Mouse (Mus musculus) frontal cortex, adult 2 months (tissue): ENCODE data around the gene Cnot6l. TPM values are rescaled to one million over a fixed set of nuclear protein-coding genes. Genes with fewer than 3 reads are reported as not detected.
A peak's percentile ranks its signal among the peaks of the same experiment; 100 is the strongest.

ENCODE experiments used
- DNase-seq, 2 experiments: peaks; one replicate each; pipeline ENCODE4 v3.0.0; 2022; ENCODE audit warnings: low spot score in 1 of 2; ENCODE audit errors: extremely low spot score in 1 of 2
- polyA plus RNA-seq: library from polyadenylated mRNA; depleted of rRNA; stranded (reverse); fragments of >200 nt; gene quantifications from 2 replicates; pipeline ENCODE4 v1.2.3, GENCODE M21; 2012

Cnot6l gene
- polyA plus RNA-seq, 1 experiment = 18.0 TPM

GRCm38 (mm10) chr5:96162399-96163331 lies 1.3 kb downstream of the Cnot6l start:
- peak; percentile 34 to 73 for DNase-seq

GRCm38 (mm10) chr5:96161578-96162398 lies 2.2 kb downstream of the Cnot6l start:
- peak in 1 of 2 experiments; percentile 66 for DNase-seq

- DNase-seq = no peak
These were observed 2.8 kb downstream of the Cnot6l start for GRCm38 (mm10) chr5:96161263-96161577.

- peak in 1 of 2 experiments; percentile 21 for DNase-seq
These were observed 3.3 kb downstream of the Cnot6l start for GRCm38 (mm10) chr5:96160467-96161262.

- DNase-seq = no peak
These were observed 21.6 kb downstream of the Cnot6l start for GRCm38 (mm10) chr5:96142351-96142750.

- DNase-seq = no peak
These were observed 33.3 kb downstream of the Cnot6l start for GRCm38 (mm10) chr5:96130683-96131082.

GRCm38 (mm10) chr5:96126856-96127255 lies 37.1 kb downstream of the Cnot6l start:
- no peak for DNase-seq

GRCm38 (mm10) chr5:96114943-96115342 lies 49.0 kb downstream of the Cnot6l start:
- DNase-seq = no peak

- no peak for DNase-seq
These were observed 59.3 kb downstream of the Cnot6l start for GRCm38 (mm10) chr5:96104644-96105043.

GRCm38 (mm10) chr5:96091468-96091867 lies 72.5 kb downstream of the Cnot6l start:
- DNase-seq = no peak

GRCm38 (mm10) chr5:96085324-96085723 lies 78.6 kb downstream of the Cnot6l start:
- DNase-seq = no peak

GRCm38 (mm10) chr5:96079026-96079425 lies 84.9 kb downstream of the Cnot6l start:
- DNase-seq = no peak

GRCm38 (mm10) chr5:96065591-96065990 lies 98.4 kb downstream of the Cnot6l start:
- no peak for DNase-seq

GRCm38 (mm10) chr5:96042492-96042891 lies 121.5 kb downstream of the Cnot6l start:
- DNase-seq = no peak

- no peak for DNase-seq
These were observed 122.4 kb downstream of the Cnot6l start for GRCm38 (mm10) chr5:96041507-96042104.

GRCm38 (mm10) chr5:96039188-96039840 lies 124.7 kb downstream of the Cnot6l start:
- DNase-seq = no peak

GRCm38 (mm10) chr5:96037684-96038121 lies 126.3 kb downstream of the Cnot6l start:
- DNase-seq = no peak

GRCm38 (mm10) chr5:96036125-96036672 lies 127.8 kb downstream of the Cnot6l start:
- DNase-seq = peak in 1 of 2 experiments; percentile 35

- no peak for DNase-seq
These were observed 129.9 kb downstream of the Cnot6l start for GRCm38 (mm10) chr5:96034101-96034500.
